Mouse (Mus musculus): ENCODE measurements around the gene Cfap299.
"Not testable (repeated sequence)": the region's sequence is repeated elsewhere in the genome, so short reads cannot be mapped to it uniquely, and the experiment has no call there.

Cfap299 gene

DNA sequence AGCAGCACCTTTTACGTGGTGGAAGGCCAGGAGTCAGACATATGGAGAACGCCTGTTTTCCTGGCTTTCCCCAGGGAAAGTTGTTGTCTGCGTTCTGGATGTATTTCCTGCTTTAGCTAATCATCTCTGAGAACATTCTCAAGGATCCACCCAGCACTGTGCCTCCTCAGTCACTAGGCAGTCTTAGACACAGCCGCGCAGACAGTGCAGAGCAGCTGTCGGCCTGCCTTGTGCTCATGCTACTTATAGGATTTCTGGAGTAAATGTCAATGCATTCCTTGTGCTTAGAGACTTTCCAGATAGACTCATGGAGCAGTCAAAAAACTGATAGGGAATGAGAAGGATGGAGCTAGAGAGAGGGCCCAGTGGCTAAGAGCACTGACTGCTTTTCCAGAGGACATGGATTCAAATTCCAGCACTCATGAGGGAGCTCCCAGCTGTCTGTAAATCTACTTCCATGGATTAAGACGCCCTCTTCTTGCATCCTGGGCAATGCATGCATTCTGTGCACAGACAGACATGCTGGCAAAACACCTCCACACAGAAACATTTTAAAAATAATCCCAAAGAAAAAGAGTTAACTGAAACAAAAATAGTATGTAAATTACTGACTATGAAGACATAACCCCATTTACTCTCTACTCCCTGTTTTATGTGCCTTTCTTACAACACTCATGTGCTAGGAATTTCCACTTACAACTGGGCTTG, 193.3 kb downstream of the Cfap299 start:
- no peak for DNase-seq (ENCODE audit: low read depth, low spot score)

DNA sequence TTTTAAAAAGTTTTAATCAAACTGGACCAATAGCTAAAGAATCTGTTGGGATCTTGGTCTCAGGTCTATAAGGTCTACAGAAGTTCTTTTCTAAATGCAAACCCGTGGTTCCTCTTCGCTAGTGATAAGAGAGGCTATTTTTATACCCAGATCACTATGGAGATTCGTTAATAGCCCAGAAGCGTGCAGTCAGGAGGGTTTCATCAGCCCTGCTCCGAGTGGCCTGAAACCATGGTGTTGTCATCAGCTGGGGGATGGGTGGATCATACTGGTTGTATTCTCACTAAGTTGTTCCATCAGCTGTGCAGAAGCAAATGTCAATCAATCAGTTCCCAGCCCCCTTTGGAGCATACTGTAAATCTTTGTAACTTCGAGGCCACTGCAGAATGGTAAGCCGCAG, 193.9 kb downstream of the Cfap299 start:
- no peak for DNase-seq (ENCODE audit: low read depth, low spot score)

DNA sequence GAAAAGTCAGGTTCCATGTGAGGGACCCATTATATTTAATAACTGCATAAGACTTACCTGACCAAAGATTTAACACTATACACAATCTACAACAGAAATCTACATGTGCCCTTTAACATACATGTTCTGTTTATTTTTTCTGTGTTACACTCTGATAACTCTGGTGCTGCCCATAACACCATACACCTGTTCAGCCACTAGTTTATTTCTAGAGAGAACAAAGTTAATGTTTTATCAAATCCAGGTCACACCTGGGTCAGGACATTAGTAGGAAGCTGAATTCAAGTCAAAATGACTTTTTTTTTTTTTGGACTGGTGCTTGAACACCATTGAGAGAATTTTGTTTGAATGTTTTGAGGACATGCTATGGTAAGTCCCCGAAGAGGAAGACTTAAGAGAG, 194.7 kb downstream of the Cfap299 start:
- no peak for DNase-seq (ENCODE audit: low read depth, low spot score)

DNA sequence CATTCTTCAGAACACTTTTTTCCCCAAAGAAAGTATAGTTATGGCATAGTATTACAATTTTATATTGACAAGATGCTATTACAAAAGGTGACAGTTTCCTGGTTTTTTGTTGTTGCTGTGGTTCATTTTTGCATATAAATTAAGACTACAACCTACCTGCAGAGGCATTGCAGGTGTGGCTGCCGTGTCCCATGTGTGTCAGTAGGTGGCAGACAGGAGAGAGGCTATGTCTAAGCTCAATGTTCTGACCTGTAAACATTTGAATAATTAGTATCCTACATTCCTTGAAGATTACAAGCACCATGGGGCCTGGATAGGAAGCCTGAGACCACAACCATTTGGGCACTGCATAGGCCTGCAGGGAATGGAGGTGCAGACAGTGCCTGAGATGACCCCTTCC, 212.2 kb downstream of the Cfap299 start:
- DNase-seq (ENCODE audit: low read depth, low spot score) = no peak

DNA sequence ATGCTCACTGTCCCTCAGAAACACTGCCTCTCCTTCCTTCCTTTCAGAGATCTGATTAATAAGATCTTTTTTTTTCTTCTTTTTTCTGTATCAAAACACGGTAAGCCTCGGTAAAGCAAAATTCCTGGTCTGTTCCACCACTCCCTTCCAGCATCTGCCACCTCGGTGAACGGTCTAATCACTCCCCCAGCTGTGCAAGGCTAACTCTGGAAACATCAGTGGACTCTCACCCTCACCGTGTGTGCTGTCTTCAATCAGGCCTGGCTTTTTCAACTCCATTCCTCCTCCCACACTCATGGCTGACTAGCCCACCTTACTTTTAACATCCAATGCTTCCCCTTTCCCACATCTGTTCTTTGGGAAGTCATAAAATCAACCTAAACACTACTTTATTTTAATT, 221.2 kb downstream of the Cfap299 start:
- DNase-seq (ENCODE audit: low read depth, low spot score) = peak; percentile 40

DNA sequence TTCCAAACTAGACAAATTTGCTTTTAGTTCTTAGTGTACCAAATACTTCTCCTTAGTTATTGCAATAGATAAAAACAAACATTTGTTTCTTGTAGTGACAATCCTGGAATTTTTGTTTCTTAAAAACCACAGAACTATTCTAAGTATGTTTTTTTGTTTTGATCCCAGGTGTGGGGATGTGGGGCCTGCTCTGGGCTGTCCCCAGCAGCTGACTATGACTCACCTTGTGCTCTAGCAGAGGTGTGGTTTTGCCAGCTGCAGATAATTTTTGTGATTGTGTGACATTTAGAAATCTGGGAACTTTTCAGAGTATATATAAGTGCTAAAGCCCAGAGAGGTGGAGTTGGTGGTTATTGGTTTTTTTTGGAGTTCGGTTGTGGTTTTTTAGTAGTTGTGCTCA, 221.8 kb downstream of the Cfap299 start:
- DNase-seq (ENCODE audit: low read depth, low spot score) = no peak

DNA sequence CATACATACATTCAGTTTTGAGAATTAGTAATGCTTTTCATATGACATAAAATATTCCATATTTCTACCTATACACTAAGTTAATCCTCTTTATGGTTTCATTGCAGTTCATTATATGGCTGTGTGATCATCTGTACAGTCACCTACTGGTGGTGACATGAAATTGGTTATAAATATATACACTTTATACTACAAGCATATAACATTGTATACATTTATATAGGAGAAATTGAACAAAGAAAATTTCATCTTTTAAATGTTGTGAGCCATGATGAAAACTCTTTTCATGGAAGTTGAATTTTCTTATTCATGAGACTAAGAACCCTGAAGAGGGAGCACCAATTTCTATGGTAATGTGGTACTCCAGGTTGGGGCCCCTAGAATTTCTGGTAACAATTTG, 223.3 kb downstream of the Cfap299 start, which contains the start of gene Gm11111:
TSS of gene Gm11111 (plus strand) at position 301 of the 400 bp plus-strand sequence.
- DNase-seq (ENCODE audit: low read depth, low spot score) = no peak

DNA sequence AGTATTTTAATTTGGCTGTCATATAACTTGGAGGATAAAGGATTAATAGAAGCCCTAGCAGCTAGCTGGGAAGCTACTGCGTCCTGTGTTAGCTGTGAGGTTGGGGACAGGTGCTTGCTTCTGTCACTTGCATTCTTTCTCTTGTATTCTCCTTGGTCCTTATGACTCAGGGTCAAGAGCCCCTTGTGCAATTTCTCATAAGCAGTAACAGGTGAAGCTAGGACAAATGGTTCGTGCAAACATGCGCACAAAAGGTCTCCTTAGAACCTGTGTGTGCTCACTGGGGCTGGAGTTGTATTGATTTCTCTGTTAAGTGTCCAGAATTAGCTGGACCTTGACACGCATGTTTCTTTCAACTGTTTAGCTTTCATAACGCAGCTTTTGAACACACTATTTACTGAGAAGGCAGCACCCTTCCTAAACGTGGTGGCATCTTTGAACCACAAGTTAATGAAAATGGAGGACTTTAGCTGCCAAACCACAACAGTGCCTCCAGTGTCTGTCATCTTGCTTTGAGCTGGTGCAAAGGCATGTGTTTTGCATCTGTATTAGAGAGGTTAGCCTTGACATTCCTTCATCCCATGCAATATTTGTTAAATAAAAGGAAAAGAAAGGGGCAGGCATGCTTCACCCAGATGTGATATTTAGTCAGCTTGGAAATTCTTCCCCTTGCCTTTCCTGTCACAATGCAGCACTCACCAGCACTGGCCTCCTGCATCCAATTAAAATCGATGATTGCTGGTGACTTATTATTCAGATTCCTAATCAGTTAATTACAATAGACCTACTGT, 223.9 kb downstream of the Cfap299 start:
- DNase-seq (ENCODE audit: low read depth, low spot score) = no peak

DNA sequence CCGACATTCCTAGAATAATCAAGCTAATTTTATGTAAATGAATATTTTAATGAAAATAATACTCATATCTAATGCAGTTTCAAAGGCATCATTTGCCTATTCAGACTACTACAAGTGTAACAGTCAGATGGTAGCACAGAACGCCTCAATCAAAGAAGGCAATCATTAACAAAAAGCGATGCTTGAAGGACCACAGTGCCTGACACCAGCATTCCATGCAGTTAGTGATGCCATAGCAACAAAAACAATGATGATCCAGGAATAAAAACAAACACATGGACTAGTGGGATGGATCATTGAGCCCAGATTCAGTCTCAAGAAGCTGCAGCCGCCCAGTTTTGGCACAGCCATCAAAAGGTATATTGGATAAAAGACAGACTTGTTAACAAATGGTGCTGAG, 232.2 kb downstream of the Cfap299 start:
- no peak for DNase-seq (ENCODE audit: low read depth, low spot score)

DNA sequence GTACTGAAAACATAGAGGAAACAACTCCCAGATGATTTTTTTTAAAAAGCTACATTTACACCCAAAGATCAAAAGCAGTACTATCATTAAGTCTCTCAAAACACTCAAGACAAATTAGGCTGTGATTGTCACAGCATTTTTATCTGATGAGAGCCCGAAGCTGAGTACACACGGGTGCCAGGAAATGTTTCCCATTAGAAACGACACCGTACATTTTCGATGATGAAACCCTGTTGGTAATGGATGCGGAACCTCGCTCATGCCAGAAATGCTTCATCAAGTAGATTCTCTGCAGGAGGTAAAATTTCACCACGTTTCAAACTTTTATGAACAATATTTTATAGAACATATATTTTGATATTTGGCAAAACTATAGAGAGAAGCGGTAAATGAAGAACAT, 233.7 kb downstream of the Cfap299 start:
- no peak for DNase-seq (ENCODE audit: low read depth, low spot score)

DNA sequence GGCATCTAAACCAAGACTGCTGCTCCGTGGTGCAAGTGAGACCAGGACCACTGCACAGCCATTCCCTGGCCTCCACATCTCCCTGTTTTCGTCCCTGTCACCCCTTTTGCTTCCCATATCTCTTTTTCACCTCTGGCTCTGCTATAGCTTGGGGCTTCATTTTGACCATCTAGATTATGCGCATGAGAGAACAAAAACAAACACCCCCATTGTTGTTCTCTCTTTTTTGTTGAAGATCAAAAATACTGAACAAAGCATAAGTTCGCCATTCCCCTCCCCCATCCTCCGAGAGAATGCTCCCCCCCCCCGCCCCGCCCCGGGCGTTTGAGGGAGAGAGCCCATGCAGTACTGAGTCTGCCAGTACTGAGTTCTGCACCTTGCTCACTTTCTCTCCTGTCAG, 234.7 kb downstream of the Cfap299 start:
- no peak for DNase-seq (ENCODE audit: low read depth, low spot score)

DNA sequence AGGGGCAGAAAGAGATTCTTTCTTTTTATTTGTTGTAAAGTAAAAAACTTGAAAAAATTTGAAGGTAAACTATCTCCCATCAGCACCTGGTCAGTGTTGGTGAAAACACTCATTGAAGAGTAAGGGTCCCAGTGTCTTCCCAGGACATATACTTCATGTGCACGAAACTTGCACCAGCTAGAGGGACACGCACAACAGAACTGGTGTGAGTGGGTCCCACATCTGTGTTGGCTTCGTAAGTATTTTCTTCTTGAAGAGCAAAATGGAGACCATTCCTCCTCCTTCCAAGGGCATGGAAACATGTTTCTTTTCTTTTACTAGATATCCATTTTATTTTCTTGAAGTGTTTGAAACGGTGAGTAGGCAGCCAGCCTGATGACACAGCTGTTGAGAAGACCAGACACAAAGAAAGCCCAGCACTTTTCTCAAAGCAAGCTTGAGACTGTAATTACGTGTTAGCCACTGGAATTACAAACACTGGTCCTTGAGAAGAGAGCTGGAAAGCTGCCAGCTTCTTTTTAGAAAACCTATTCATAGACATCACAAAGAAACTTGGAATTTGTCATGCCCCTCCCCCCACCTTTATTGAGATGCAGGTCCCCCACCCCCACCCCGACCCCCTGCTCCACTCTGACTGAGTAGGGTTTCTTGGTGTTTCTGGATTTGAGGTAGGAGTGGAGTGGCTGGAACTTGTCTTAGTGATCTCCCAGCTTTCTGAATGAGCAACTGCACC, 237.5 kb downstream of the Cfap299 start:
- DNase-seq (ENCODE audit: low read depth, low spot score) = peak; percentile 56

DNA sequence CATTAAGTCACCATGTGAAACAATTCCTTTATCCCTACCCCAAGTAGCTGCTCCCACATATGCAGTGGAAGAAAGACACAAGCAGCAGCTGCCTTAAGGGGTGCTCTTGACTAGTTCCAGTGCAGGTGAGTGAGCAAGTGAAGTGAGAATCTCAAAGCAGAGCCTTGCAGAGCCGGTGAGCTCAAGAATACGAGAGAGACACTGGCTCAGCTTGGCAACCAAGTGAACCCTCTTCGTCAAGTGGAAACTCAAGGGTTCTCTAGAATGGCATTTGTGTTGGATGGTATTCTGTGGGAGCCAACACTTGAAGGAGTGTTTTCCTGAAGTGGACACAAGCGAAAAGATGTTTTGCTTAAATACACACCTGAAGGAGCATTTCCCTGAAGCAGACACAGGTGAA, 239.4 kb downstream of the Cfap299 start:
- DNase-seq (ENCODE audit: low read depth, low spot score) = no peak

DNA sequence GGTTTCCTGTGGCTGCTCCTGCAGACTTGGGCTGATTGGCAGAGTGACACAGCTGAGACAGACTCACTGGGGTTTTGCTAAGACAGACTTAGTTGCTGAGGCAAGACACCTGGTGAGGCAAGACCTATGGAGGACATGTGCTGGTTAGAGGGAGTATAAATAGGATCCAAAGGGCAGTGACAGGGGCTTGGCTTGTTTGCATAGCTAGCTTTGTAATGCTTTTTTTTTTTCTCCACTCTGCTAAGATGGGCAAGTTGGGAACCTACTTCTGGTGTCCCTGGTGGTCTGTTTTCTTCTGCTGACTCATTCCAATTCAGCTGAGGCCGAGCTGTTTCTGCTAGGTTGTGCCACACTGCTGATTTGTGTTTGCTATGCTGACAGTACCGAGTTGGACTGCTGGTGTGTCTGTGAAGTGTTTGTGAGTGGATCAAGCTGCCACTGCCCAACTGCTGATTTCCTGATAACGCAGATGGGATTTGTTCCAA, 240.0 kb downstream of the Cfap299 start:
- no peak for DNase-seq (ENCODE audit: low read depth, low spot score)

DNA sequence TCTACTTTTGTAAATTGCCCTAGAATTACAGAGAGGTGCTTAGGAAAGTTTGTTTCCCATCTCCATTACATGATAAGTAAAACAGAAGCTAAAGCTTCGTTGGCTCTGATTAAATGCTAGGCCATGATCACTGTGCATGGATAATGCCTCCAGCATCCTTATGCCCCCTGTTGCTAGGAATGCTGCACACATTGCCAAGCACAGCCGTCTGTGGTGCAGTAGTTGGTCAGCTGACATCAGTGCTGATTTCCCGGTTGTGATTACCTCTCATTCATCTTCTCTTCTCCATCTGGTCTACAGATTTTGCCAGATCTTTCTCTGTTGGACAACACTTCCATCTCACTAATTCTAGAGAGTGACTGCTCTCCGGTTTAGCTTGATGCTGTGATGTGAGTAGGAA, 243.3 kb downstream of the Cfap299 start:
- DNase-seq (ENCODE audit: low read depth, low spot score) = no peak

DNA sequence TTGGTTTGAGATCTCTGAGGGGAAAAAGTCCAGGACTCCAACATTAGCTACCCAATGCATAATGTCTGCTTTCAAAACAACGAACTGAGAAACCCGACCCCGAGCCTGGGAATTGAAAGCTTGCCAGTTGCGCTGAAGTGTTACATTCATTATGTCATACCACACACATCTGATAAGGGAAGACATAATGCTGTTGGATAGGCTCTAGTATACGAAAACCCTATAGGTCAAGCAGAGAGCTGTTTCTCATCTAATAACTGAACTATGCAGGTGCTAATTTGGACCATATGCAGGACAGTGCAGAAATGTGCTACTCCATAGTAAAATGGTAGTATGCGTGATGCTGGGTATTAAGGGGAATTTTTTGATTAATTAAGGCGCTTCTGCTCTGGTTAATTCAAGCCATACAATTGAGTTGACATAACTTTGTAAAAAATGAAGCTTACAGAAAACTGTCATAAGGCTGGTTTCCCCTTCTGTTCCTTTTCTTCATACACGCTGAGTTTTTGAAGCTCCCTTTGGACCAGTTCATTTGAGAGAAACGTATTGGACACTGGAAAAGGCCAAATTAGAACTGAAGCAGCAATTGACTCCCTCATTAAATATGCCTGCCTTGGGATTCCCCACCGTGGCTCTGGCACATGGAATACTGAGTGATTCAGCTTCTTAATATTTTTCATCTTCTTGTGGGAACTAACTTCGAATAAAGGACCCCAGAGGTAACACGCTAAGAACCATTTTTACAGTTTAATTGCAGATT, 245.8 kb downstream of the Cfap299 start:
- DNase-seq (ENCODE audit: low read depth, low spot score) = peak; percentile 41

DNA sequence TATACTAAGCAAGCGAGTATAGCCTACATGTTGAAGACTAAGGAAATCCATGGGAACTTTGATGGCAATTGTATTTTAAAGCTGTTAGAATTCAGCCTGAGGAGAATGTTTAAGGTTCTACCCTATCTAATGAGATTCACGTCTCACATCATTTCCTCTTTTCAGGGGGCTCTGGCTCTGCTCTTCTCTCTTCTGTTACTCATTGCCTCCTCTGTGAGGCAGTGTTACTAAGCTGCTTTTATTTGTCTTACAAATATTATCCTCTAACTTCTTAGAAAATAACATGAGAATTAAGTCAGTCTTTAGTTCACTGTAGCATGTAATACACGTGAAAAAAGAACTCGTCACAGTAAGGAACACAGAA, 246.3 kb downstream of the Cfap299 start:
- no peak for DNase-seq (ENCODE audit: low read depth, low spot score)

DNA sequence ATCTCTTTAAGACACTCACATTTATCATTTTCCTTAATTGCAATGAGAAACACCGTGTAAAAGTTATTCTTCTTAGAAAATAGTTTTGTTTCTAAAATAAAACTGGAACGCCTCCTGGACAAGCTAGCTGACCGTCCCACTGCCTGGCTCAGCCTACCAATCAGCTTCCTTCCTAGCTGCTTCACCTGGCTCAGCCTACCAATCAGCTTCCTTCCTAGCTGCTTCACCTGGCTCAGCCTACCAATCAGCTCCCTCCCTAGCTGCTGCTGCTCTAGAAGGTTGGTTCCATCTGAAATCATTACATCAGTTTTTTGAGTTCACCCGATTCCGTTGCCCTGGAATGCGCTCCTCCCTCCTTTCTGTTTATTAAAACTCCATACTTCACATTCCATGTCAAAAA, 247.4 kb downstream of the Cfap299 start:
- DNase-seq (ENCODE audit: low read depth, low spot score) = not testable (repeated sequence)

DNA sequence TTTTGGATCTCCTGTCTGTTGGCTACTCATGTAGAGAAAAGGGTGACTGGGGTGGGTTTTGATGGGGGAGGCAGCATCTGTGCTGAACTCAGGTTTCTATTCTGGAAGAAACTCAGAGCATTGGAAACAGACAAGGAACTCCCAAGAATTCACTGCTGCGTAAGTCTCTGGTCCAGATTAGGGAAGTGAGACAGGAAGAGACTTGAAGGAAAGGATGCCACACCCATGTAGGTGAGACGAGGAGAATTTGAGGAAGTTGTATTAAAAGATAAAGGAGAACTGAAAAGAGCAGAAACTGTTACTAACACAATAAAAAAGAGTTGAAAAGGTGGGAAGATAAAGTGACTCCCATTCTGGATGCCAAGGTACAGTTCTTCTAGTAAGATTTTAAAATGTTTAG, 249.3 kb downstream of the Cfap299 start:
- no peak for DNase-seq (ENCODE audit: low read depth, low spot score)

DNA sequence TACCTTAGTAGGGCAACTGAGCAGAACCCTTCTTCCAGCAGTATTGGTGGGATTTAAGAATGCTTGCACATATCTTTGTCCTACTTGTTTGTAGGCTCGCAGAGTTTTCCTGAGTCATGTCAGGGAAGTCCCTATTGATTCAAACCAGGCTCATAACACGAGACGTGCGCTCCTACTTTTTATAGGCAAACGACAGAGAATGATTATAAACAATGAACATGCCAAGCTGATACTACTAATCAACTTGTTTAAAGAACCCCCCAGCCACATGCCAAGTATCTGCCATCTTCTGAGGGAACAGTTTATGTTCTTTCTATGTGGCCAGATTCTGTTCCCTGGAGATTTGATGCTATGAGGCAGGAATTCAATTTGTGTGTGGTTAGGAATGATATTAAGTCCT, 251.7 kb downstream of the Cfap299 start:
- DNase-seq (ENCODE audit: low read depth, low spot score) = no peak

DNA sequence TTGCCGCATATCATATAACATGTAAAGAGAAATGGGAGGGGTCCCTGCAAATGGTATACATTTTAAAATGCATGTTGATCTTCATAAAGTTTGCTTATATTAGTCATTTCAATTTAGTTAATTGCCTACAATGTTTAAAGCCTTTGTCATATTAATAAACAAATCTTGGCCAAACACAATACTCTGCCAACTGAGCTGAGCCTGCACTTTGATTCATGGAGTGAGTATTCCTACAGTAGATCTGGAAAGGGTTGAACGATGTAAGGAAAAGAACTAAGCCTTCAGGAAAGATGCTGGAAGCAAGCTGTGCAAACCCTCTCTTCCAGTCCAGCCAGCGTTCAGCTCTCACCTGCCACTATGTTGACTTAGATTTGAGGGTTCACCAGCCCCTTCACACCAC, 252.9 kb downstream of the Cfap299 start:
- no peak for DNase-seq (ENCODE audit: low read depth, low spot score)

DNA sequence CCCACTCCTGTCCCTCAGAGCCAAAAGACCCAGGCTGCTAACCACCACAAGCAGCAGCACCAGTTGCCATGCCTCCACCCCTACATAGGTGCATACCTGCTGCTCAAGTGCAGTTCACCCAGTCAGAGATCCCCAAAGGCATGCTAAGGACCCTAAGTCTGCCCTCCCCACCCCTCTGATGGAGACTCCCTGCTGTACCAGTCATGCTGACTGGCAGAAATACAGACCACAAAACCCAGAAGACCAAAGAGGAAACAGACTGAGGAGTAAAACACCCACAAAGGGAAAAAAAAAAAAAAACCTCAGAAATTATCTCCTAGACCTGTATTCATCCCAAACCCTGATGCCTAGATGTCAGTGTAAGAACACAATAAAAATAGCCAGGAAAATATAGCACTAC, 256.8 kb downstream of the Cfap299 start:
- DNase-seq (ENCODE audit: low read depth, low spot score) = no peak

Data from mesoderm, embryonic 11.5 days (tissue).